Mouse (Mus musculus): Measurements from ENCODE around the gene Cysltr2.

Cysltr2 gene

DNA sequence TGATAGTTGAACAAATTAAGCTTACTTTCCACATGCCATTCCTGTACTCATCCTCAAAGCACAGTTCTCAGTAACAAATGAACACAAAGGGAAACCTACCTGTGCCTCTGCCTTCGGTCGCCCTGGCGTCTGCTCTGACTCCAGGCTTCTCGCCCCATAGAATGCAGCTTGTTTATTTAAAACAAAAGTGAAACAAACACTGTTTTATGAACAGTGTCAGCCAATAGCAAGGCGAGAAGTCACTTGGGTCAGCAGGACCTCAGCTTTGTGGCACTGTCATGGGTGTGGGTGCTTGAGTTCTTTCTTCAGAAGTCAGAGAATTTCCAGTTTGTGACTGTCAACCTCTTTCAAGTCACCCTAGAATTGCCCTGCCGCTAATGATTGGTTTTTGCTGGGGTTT is at the start of gene Cysltr2:
Gene Cysltr2 (minus strand): TSS at position 178 of the 400 bp plus-strand sequence.
- DNase-seq (ENCODE audit: low spot score) = no peak

- DNase-seq (ENCODE audit: low spot score) = no peak
These were observed 46.1 kb upstream of the Cysltr2 start for GRCm38 (mm10) chr14:73094802-73095550.

DNA sequence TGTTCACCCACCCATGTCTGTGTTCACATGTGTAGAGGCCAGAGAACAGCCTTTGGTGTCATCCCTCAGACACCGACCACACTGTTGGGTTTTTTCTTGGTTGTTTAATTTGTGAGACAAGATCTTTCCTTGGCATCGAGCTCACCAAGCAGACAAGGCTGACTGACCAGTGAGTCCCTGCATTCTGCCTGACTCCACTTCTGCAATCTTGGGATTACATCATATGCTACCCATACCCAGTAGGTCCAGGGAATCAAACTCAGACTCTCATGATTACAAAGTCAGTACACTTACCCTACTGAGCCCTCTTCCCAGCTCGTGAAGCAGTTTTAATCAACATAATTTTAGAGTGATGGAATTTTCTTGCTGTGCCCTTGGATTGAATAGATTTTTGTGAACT is 44.0 kb upstream of the Cysltr2 start:
- no peak for DNase-seq (ENCODE audit: low spot score)

DNA sequence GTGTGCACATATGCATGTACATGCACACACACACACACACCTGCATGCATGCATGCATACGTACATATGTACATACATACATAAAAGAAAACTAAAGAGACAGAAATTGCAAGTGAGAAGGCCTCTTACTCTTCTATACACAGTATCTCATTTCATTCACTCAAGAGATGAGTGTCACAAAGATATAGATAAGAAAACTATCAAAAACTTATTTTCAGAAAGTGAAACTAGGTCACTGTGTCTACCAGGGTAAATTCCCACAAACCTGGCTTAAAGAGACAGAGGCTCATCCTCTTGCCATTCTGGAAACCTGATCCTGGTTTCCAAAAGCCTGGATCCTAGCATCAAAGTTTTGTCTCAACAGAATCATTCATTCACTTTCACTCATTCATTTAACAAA is 39.3 kb upstream of the Cysltr2 start:
- DNase-seq (ENCODE audit: low spot score) = no peak

DNA sequence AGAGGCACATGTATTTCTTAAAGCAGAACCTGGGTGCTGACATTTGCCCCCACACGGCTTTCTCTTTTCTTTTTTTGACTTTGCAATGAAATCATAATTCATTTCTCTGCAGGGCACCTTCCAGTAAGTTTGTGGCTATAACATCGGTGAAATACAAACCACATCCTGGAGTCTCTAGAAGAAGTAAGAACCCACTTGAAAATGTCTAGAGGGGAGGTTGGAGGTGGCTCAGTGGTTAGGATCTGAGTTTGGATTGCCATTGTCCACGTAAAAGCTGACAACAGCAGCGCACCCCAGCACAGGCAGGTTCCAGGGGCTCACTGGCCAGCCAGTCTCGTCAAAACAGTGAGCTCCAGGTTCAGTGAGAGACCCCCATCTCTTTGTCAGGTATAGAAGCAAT is 38.8 kb upstream of the Cysltr2 start:
- DNase-seq (ENCODE audit: low spot score) = no peak

DNA sequence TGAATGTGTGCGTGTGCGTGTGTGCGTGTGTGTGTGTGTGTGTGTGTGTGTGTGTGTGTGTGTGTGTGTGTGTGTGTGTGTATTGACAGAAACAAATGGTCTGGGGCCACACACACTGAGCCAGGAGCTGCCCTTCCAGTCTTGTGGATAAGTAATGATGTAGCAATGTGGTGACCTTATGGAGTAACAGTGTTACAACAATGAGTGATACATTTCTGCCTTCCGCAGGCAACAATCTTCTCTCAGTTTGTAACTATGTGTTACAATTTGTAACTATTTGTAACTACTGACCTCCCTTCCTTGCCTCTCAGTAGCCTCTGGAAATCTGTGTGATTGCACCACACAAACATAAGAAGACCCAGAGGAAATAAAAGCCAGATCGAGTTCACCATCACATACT is 38.3 kb upstream of the Cysltr2 start:
- DNase-seq (ENCODE audit: low spot score) = no peak

- DNase-seq (ENCODE audit: low spot score) = no peak
These were observed 37.5 kb upstream of the Cysltr2 start for GRCm38 (mm10) chr14:73086425-73086824.

DNA sequence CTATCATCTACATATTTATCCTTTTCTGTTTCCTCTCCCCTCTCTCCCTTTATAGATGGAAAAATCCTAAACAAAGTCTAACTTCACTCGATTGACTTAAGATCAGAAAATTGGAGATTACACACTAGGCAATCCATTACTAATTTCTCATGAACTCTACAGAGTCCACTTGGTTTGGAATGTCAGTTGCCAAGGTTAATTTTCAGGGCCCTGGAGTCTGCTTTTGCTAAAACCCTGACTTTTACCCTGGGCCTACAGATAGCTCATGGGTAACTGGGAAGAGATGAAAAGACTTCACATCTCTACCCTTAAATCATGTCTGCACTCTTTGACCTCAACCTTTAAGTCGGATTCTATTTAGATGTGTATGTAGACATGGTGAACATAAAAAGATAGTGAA is 34.6 kb upstream of the Cysltr2 start:
- DNase-seq (ENCODE audit: low spot score) = no peak

DNA sequence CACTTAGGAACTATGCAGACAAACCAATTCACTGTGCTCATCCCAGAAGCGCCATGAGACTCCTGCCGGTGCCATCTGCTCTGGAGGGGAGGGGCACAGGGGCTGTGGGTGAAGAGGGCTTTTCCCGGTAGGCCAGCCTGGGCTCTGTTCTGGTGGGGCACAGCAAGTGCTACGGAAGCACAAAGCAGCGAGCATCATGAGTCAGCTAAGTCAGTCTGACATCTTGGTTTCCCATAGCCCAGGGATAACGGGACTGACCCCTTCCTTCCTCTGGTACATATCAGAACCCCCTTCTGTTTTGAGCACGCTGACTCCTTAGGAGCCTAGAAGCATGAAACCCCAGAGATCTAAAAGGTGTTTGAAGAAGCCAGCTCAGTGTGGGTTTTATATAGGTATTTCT is 15.5 kb upstream of the Cysltr2 start:
- no peak for DNase-seq (ENCODE audit: low spot score)

GRCm38 (mm10) chr14:73058755-73059154 is 9.8 kb upstream of the Cysltr2 start:
- no peak for DNase-seq (ENCODE audit: low spot score)

DNA sequence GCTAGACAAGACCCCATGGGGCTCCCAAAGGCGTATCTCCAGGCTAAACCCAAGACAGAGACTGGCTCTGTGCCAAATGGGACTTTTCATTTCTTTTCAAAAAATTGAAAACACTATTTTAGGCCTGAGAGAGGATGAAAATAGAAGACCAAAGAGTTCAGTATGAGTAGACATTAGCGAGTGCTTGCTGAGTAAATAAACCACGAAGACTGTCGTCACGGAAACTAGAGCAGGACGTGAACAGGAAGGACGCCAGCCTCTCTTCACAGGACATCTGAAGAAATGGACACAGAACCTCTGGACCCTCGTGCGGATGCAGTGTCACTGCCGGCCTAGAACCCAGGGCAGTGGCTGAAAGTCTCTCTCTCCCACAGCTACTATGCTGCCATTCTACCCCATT is 8.8 kb upstream of the Cysltr2 start:
- no peak for DNase-seq (ENCODE audit: low spot score)

GRCm38 (mm10) chr14:73056813-73057212 is 7.9 kb upstream of the Cysltr2 start:
- no peak for DNase-seq (ENCODE audit: low spot score)

GRCm38 (mm10) chr14:73045199-73045928 is 3.5 kb downstream of the Cysltr2 start:
- no peak for DNase-seq (ENCODE audit: low spot score)

DNA sequence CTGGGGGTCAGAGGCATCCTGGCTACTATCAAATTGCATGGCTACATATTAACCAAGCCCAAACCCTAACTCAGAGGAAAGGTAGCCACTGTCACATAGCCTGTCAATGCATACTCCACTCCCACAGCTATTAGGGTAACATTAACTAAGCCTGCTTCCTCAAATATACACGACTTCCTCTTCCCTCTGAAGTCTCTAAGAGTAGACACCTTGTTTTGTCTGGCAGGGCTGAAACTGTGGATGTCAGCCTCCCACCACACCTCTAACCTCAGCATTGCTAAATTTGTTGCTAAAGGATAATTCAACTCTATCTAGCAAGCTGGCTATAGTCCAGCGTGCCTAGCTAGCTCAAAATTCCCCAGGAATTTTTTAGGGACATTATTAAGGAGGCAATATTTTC is 7.2 kb downstream of the Cysltr2 start:
- DNase-seq (ENCODE audit: low spot score) = no peak

DNA sequence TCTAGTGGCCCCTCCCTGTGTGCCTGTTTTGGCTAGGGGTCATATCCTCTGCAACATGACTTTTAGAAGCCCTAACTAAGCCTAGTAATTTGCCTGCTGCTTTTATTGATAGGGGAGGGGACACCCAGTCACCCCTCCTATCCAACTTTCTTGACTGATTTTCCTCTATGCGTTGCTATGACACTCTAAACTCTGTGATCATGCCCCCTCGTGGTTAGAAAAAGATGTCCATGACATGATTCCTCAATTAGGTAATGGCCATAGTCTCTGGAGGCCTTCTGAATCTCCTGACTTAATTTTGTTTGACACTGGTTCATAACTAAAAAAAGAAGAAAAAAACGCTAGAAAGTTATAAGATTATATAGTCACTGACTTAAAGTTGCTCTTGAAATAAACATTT is 15.6 kb downstream of the Cysltr2 start:
- DNase-seq (ENCODE audit: low spot score) = no peak

DNA sequence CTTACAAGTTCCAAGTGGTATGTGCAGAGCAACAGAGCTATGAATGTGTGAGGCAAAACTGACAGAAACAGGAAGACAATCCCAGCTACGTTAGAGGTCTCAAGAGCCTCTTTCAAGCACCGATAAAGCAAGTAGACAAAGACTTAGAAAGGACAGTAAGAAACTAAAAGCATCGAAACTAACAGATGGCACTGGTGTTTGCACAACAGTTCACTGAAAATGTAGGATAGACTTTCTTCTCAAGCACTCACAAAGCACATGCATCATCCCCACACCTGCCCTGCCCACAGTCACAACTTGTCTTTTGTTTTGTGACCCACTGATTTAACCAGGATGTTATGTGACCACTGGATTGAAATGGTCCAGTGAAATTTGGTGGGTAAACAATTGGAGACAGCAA is 17.7 kb downstream of the Cysltr2 start:
- DNase-seq (ENCODE audit: low spot score) = no peak

GRCm38 (mm10) chr14:73017272-73017671 is 31.6 kb downstream of the Cysltr2 start:
- DNase-seq (ENCODE audit: low spot score) = no peak

DNA sequence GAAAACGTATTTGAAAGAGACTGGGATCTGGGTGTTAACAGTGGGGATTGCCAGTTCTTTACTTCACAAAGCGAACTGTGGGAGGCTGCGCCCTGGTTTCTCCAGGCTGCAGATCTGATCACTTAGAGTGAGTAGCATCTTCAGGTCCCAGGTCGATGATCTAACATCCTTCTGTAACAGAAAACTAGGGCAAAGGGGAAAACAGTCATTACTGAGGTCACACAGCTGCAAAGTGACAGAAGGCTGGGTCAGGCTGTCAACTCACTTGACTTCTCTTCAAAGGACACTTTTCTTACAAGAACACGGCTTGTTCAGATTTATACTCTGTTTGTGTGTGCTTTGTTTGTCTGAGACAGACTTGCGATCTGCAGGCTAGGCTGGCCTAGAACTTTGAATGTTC is 33.5 kb downstream of the Cysltr2 start:
- DNase-seq (ENCODE audit: low spot score) = no peak

GRCm38 (mm10) chr14:73013723-73014544 is 35.0 kb downstream of the Cysltr2 start:
- no peak for DNase-seq (ENCODE audit: low spot score)

GRCm38 (mm10) chr14:73001814-73002213 is 47.1 kb downstream of the Cysltr2 start:
- no peak for DNase-seq (ENCODE audit: low spot score)

DNA sequence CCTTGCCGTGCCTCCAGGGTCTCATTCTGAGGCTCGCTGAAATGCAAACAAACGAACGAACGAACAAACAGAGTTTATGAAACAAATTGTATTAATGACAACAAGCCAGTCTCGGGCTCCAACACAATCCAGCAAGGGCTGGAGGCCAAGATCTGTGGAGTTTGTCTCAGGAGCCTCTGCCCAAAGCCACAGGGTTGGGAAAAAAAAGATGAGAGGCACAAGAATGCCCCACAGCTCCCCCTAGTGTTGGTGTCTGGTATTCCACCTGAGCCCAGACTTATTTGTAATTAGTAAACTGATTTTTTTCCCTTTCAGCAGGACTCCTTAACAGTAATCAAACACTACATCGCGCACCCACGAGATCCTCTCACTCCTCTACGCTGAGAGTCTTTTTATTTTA is 48.6 kb downstream of the Cysltr2 start:
- peak; percentile 84 for DNase-seq (ENCODE audit: low spot score)

DNA sequence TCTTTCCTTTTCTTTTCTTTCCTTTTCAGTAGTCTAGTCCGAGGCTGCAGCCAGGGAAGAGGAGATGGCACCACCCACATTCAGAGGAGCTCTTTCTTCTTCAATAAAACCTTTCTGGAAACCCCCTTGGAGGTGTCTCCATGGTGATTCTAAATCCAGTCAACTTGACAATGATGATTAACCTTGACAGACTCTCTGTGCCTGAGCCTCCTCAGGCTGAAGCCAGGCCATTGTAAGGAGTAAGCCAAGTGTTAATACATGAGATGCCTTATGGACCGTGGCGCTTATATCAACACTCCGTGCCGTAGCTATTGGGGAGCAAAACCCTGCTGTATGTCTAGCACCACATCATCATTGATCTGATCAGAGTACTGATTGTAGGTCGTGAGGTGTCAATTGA is 50.8 kb downstream of the Cysltr2 start:
- DNase-seq (ENCODE audit: low spot score) = no peak

DNA sequence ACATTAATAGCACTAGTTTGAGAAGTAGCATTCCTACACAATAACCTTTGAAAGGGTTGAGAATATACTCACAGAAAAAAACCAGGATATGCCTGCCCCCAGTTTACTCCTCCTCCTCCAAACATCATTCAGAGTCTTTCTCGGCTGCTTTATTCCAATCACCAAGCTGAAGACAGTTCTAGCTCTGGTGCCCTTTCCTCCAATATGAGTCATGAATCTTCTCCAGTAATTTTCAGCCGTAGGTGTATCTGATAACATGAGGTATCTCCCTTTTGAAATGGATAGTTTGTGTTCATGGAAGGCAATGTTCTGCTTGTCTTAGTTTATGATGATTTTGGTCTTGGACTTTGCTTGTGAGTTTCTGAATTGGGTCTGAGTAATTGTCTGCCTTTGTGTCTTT is 62.9 kb downstream of the Cysltr2 start:
- no peak for DNase-seq (ENCODE audit: low spot score)

All from testis, postnatal 10 days (tissue).